Mouse (Mus musculus): ENCODE measurements at regions not wholly inside any gene's neighbourhood (a gene's known extent, or its start where the extent isn't known, plus 50 kb on each side); places are given as distances from the start of the nearest gene placed in this dataset.
A peak's percentile ranks its signal among the peaks of the same experiment; 100 is the strongest.

- H3K36me3 ChIP-seq: no peaks in the 10 kb centered on the region
- no peaks in the 10 kb centered on the region for H3K27me3 ChIP-seq
- no peak overlapping the region for H3K4me2 ChIP-seq (replicated peaks)
- H3K9ac ChIP-seq (replicated peaks): no peak overlapping the region
- H3K4me1 ChIP-seq (replicated peaks): no peaks in the 10 kb centered on the region
- WGBS: 79% methylated on average over 1 of the region's 1 CpGs
- ATAC-seq: no peak
- H3K9me3 ChIP-seq: no peaks in the 10 kb centered on the region
- no peak overlapping the region for H3K27ac ChIP-seq
- H3K4me3 ChIP-seq (replicated peaks): no peak overlapping the region
These were observed 138.3 kb upstream of the Adamts3 start for GRCm38 (mm10) chr5:90021447-90021846.

GRCm38 (mm10) chr5:90000758-90001157, 117.6 kb upstream of the Adamts3 start:
- Histone ChIP-seq H3K4me3 (replicated peaks) (no peak overlapping the region), H3K9ac (replicated peaks) (no peak overlapping the region), H3K9me3 (no peaks in the 10 kb centered on the region), H3K27ac (no peak overlapping the region), H3K36me3 (no peaks in the 10 kb centered on the region), H3K27me3 (no peaks in the 10 kb centered on the region), H3K4me1 (replicated peaks) (no peaks in the 10 kb centered on the region), H3K4me2 (replicated peaks) (no peak overlapping the region)
- WGBS: 83% methylated on average over 6 of the region's 6 CpGs
- ATAC-seq: no peak

DNA sequence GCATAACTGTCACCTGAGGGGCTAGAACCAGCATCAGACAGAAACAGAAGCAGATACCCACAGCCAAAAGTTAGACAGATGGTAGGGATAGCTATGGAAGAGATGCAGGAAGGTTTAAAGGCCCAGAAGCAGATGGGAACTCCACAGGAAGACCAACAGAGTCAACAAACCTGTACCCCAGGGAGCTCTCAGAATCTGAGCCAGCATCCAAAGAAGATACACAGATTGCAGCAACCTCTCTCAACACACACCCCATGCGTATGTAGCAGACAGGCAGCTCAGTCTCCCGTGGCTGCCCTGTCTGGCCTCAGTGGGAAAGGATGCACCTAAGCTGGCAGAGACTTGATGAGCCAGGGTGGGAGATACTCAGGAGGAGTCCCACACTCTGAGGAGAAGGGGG, 108.4 kb upstream of the Adamts3 start:
- no peaks in the 10 kb centered on the region for H3K4me1 ChIP-seq (replicated peaks)
- H3K4me2 ChIP-seq (replicated peaks): no peak overlapping the region
- H3K27me3 ChIP-seq: no peaks in the 10 kb centered on the region
- H3K9ac ChIP-seq (replicated peaks): no peak overlapping the region
- no peaks in the 10 kb centered on the region for H3K36me3 ChIP-seq
- no peak overlapping the region for H3K27ac ChIP-seq
- H3K4me3 ChIP-seq (replicated peaks): no peak overlapping the region
- WGBS: 78% methylated on average over 2 of the region's 2 CpGs
- ATAC-seq: no peak
- no peaks in the 10 kb centered on the region for H3K9me3 ChIP-seq

DNA sequence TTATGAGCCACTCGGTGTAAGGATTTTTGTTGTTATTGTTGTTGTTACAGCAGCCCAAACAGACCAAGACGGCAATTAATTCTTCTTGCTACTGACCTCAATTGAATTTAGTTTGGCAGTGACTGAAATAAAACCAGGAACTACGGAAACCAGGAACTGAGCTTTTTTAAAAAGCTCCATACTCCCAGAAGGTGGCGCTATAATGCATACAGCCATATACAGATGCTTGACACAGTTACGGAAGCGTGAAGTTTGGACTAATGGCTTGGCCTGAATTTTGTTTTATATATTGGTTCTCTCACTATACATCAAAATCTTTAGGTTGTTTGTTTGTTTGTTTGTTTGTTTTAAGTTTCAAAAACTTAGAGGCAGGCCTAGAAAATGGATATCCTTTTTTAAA, 98.5 kb upstream of the Adamts3 start:
- ATAC-seq: no peak
- H3K4me2 ChIP-seq (replicated peaks): no peak overlapping the region
- H3K4me3 ChIP-seq (replicated peaks): no peak overlapping the region
- no peak overlapping the region for H3K9ac ChIP-seq (replicated peaks)
- 63% methylated on average over 6 of the region's 6 CpGs for WGBS
- no peak overlapping the region for H3K27ac ChIP-seq
- no peaks in the 10 kb centered on the region for H3K4me1 ChIP-seq (replicated peaks)
- no peaks in the 10 kb centered on the region for H3K36me3 ChIP-seq
- no peaks in the 10 kb centered on the region for H3K27me3 ChIP-seq
- no peaks in the 10 kb centered on the region for H3K9me3 ChIP-seq

- 91% methylated on average over 3 of the region's 3 CpGs for WGBS
- Histone ChIP-seq H3K9me3 (no peaks in the 10 kb centered on the region), H3K4me2 (replicated peaks) (no peak overlapping the region)
These were observed 97.1 kb upstream of the Adamts3 start for GRCm38 (mm10) chr5:89980204-89980603.

DNA sequence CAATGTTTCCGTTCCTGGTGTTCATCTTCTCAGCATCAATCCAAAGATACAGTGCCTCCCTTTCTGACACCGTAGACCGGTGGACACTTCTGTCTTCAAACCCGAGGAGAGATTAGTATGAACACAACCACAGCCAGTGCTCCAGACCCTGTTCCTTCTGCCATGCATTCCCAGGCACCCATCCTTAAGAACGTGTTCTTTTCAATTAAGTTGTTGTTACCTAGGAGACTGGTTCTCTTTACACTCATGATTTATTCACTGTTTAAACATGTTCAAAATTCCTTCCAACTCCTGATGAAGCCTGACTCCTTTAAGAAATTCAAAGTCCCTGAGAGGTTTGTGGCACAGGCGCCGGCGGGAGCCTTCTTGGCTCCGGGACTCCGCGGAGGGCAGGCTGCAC, 69.5 kb upstream of the Adamts3 start:
- ATAC-seq: no peak
- Histone ChIP-seq H3K4me1 (replicated peaks) (no peaks in the 10 kb centered on the region), H3K27me3 (no peaks in the 10 kb centered on the region), H3K4me2 (replicated peaks) (no peak overlapping the region), H3K9ac (replicated peaks) (no peak overlapping the region), H3K9me3 (no peaks in the 10 kb centered on the region), H3K27ac (no peak overlapping the region), H3K4me3 (replicated peaks) (no peak overlapping the region), H3K36me3 (no peaks in the 10 kb centered on the region)
- WGBS: 88% methylated on average over 11 of the region's 11 CpGs

More at GRCm38 (mm10) chr5:89980204-89980603, 97.1 kb upstream of the Adamts3 start:
- Histone ChIP-seq H3K4me1 (replicated peaks) (no peaks in the 10 kb centered on the region), H3K36me3 (no peaks in the 10 kb centered on the region), H3K27me3 (no peaks in the 10 kb centered on the region), H3K4me3 (replicated peaks) (no peak overlapping the region), H3K27ac (no peak overlapping the region), H3K9ac (replicated peaks) (no peak overlapping the region)
- no peak for ATAC-seq

GRCm38 (mm10) chr5:89945660-89945925, 62.5 kb upstream of the Adamts3 start:
- 91% methylated on average over 3 of the region's 3 CpGs for WGBS
- H3K27me3 ChIP-seq: no peaks in the 10 kb centered on the region
- H3K36me3 ChIP-seq: no peaks in the 10 kb centered on the region
- peaks cover 12% of the 10 kb centered on the region for H3K4me1 ChIP-seq (replicated peaks)
- H3K9ac ChIP-seq (replicated peaks): no peak overlapping the region
- H3K9me3 ChIP-seq: no peaks in the 10 kb centered on the region
- H3K4me3 ChIP-seq (replicated peaks): no peak overlapping the region
- ATAC-seq: no peak
- H3K4me2 ChIP-seq (replicated peaks): no peak overlapping the region
- no peak overlapping the region for H3K27ac ChIP-seq

- H3K36me3 ChIP-seq: no peaks in the 10 kb centered on the region
- H3K9me3 ChIP-seq: 0 out of 2 replicates have a peak, but pooled peaks cover 5% of the 10 kb centered on the region
- H3K4me1 ChIP-seq (replicated peaks): peaks cover 12% of the 10 kb centered on the region
- no peaks in the 10 kb centered on the region for H3K27me3 ChIP-seq
- H3K4me3 ChIP-seq (replicated peaks): no peak overlapping the region
- 84% methylated on average over 5 of the region's 5 CpGs for WGBS
- H3K27ac ChIP-seq: no peak overlapping the region
- no peak overlapping the region for H3K4me2 ChIP-seq (replicated peaks)
- no peak overlapping the region for H3K9ac ChIP-seq (replicated peaks)
- no peak for ATAC-seq
These were observed 61.9 kb upstream of the Adamts3 start for GRCm38 (mm10) chr5:89944855-89945659.

DNA sequence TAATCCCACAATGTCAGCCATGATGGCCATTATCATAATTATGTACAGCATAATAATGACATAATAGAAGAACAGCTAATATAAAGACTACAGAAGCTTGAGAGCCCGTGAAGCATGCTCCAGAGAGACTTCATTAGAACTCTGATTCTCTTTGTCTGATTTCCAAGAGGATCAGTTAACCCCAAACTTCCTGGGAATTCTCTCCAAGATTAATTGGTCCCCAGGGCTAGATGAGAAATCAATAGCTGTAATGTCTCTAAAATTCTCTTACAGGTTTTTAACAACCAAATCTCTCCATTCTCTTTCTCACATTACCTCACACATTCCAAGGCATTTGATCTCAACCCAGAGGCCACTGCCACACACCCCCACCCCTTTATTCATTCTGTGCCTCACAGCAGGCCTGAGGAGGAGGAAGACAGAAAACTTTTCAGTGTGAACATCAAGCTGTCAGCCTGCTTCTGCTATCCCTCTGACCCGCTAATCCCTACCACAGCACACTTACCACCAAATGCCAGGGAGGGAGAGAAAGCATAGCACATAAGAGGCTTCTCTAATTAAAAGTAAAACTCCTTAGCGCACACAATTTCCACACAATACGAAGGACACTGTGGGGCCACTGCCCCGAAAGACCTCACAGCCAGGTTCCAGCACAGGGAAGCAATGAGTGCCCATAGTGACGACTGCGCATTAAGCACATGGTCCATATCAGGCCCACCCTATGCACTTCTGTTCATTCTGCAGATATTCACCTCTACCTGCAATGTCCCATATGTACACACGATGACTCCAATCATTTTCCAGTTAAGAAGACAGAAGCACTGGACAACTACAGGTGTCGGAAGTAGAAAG, 60.4 kb upstream of the Adamts3 start:
- 21% methylated on average over 9 of the region's 9 CpGs for WGBS
- no peaks in the 10 kb centered on the region for H3K27me3 ChIP-seq
- no peak overlapping the region for H3K4me3 ChIP-seq (replicated peaks)
- peaks cover 12% of the 10 kb centered on the region for H3K4me1 ChIP-seq (replicated peaks)
- ATAC-seq: peak; percentile 88
- 0 out of 2 replicates have a peak, but pooled peaks cover 5% of the 10 kb centered on the region for H3K9me3 ChIP-seq
- no peak overlapping the region for H3K27ac ChIP-seq
- no peaks in the 10 kb centered on the region for H3K36me3 ChIP-seq
- H3K9ac ChIP-seq (replicated peaks): no peak overlapping the region
- no peak overlapping the region for H3K4me2 ChIP-seq (replicated peaks)

- H3K27ac ChIP-seq: no peak overlapping the region
- 0 out of 2 replicates have a peak, but pooled peaks cover 5% of the 10 kb centered on the region for H3K9me3 ChIP-seq
- no peak for ATAC-seq
- H3K4me2 ChIP-seq (replicated peaks): no peak overlapping the region
- 26% methylated on average over 4 of the region's 4 CpGs for WGBS
- H3K36me3 ChIP-seq: no peaks in the 10 kb centered on the region
- peaks cover 12% of the 10 kb centered on the region for H3K4me1 ChIP-seq (replicated peaks)
- H3K27me3 ChIP-seq: no peaks in the 10 kb centered on the region
- H3K9ac ChIP-seq (replicated peaks): no peak overlapping the region
- no peak overlapping the region for H3K4me3 ChIP-seq (replicated peaks)
These were observed 59.1 kb upstream of the Adamts3 start for GRCm38 (mm10) chr5:89942244-89942643.

- Histone ChIP-seq H3K27me3 (no peaks in the 10 kb centered on the region), H3K9me3 (no peaks in the 10 kb centered on the region), H3K4me3 (replicated peaks) (no peak overlapping the region), H3K36me3 (no peaks in the 10 kb centered on the region), H3K4me2 (replicated peaks) (no peak overlapping the region), H3K27ac (no peak overlapping the region), H3K9ac (replicated peaks) (no peak overlapping the region), H3K4me1 (replicated peaks) (no peaks in the 10 kb centered on the region)
- 94% methylated on average over 6 of the region's 6 CpGs for WGBS
- ATAC-seq: no peak
These were observed 49.9 kb upstream of the Adamts3 start for GRCm38 (mm10) chr5:89932999-89933398.
